9 mouse cellular contexts compared by ENCODE assay signal in the genomic region with DNA sequence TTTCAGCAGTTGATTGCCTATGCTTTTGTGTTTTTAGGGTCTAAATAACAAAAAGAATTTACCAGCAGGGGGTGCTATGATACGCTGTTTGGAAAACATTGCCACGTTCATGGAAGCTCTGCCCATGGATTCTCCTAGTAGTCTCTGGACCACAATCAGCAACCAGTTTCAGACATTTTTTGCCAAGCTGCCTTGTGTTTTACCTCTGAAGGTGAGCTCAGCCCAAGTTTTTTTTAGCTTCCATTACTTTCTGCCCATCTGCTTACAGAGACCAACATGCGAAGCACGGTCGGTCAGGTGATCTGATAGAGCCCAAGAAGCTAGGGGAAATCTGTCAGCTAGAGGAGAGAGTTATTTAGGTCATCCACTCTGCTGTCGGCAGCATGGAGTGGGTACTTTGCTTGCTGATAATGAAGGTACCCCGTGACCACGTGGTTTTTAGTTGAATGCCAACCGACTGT.
A peak's percentile ranks its signal among the peaks of the same experiment; 100 is the strongest.
DNase-seq lines count a peak whose midpoint lies in the region; ATAC-seq and TF ChIP-seq lines count a peak whose summit lies in the region.
"Had no signal": no experiment of that assay in that cellular context is flagged by ENCODE, and none has a peak within 500 bp of the region (broad histone marks: within the 10 kb centered on the region; RNA-seq: fewer than 3 reads in every experiment).

No protein-coding gene starts in this region.

- no peak for TF ChIP-seq CTCF in thymus, adult 2 months (IDR thresholded peaks at IDR 0.05; ENCODE audit: borderline replicate concordance, control insufficient read depth, extremely low read depth, insufficient read depth, low read length, poor library complexity)

- H3K4me2 ChIP-seq in forebrain, embryonic 14.5 days (ENCODE audit: low read length) = no peak overlapping the region
- no peak overlapping the region for H3K4me2 ChIP-seq in forebrain, embryonic 12.5 days

- no peaks in the 10 kb centered on the region for H3K27me3 ChIP-seq in forebrain, embryonic 14.5 days (replicated peaks; ENCODE audit: control insufficient read depth, insufficient read depth, low read length)
- no peaks in the 10 kb centered on the region for H3K27me3 ChIP-seq in forebrain, embryonic 12.5 days
- no peaks in the 10 kb centered on the region for H3K27me3 ChIP-seq in thymus, adult 2 months (ENCODE audit: control insufficient read depth, insufficient read depth, low read length)

- H3K36me3 ChIP-seq in forebrain, embryonic 14.5 days (ENCODE audit: control insufficient read depth, insufficient read depth, low read length) = peaks cover 11% of the 10 kb centered on the region; the same call in 1 of the 2 replicates
- H3K36me3 ChIP-seq in forebrain, embryonic 12.5 days (replicated peaks) = peaks cover 9% of the 10 kb centered on the region
- no peaks in the 10 kb centered on the region for H3K36me3 ChIP-seq in thymus, adult 2 months (ENCODE audit: control insufficient read depth, insufficient read depth, low read length)
- H3K36me3 ChIP-seq: G1E had no signal

- ATAC-seq in forebrain, embryonic 14.5 days = peak; percentile 48; the same call in 1 of the 2 replicates
- ATAC-seq in forebrain, embryonic 12.5 days (ENCODE audit: low FRiP score) = no peak
- peak; percentile 60 to 77 for ATAC-seq in hematopoietic stem cell, adult 5-6 weeks (replicated peaks in 1 of 2; ENCODE audit: insufficient read depth in 1 of 2, low FRiP score in 2 of 2, low TSS enrichment in 1 of 2, low read depth in 1 of 2, poor library complexity in 2 of 2, severe bottlenecking in 2 of 2)

- 65% methylated on average over 9 of the region's 9 CpGs for WGBS in forebrain, embryonic 14.5 days
- WGBS in forebrain, embryonic 12.5 days = 71% methylated on average over 9 of the region's 9 CpGs
- WGBS in thymus, adult 2 months = 9% methylated on average over 9 of the region's 9 CpGs

- no peak for TF ChIP-seq POLR2A in thymus, adult 2 months (IDR thresholded peaks at IDR 0.05; ENCODE audit: control insufficient read depth, extremely low read depth, insufficient read depth, low read length, poor library complexity)

- H3K4me3 ChIP-seq in forebrain, embryonic 14.5 days (ENCODE audit: low read depth, low read length) = no peak overlapping the region
- H3K4me3 ChIP-seq in forebrain, embryonic 12.5 days (replicated peaks) = no peak overlapping the region
- H3K4me3 ChIP-seq in thymus, adult 2 months (ENCODE audit: control insufficient read depth, insufficient read depth, low read length) = no peak overlapping the region

- peaks cover 4% of the 10 kb centered on the region; the same call in 1 of the 2 replicates for H3K9me3 ChIP-seq in forebrain, embryonic 14.5 days (replicated peaks; ENCODE audit: control insufficient read depth, low read length)
- H3K9me3 ChIP-seq in forebrain, embryonic 12.5 days = 0 out of 2 replicates have a peak, but pooled peaks cover 9% of the 10 kb centered on the region

- peak; percentile 94 for DNase-seq in forebrain, embryonic 14.5 days (ENCODE audit: low spot score)
- peak; percentile 4 for DNase-seq in thymus, adult 2 months
- DNase-seq in thymus, postnatal 14 days = no peak
- peak; percentile 95 for DNase-seq in embryo, embryonic 10.5 days (ENCODE audit: low spot score)
- peak; percentile 52 for DNase-seq in lung, postnatal 25 days (ENCODE audit: low spot score)
- DNase-seq in thymus, postnatal 25 days = peak; percentile 2

- H3K4me1 ChIP-seq in forebrain, embryonic 14.5 days (ENCODE audit: control insufficient read depth, insufficient read depth, low read length) = no peaks in the 10 kb centered on the region
- peaks cover 4% of the 10 kb centered on the region; the same call in 1 of the 2 replicates for H3K4me1 ChIP-seq in forebrain, embryonic 12.5 days
- H3K4me1 ChIP-seq in thymus, adult 2 months (replicated peaks; ENCODE audit: control insufficient read depth, insufficient read depth, low read length) = 0 out of 2 replicates have a peak, but pooled peaks cover 3% of the 10 kb centered on the region

- H3K9ac ChIP-seq in forebrain, embryonic 14.5 days (ENCODE audit: low read length) = no peak overlapping the region
- H3K9ac ChIP-seq in forebrain, embryonic 12.5 days = no peak overlapping the region

- no peak overlapping the region for H3K27ac ChIP-seq in forebrain, embryonic 14.5 days (ENCODE audit: low read depth, low read length)
- no peak overlapping the region for H3K27ac ChIP-seq in forebrain, embryonic 12.5 days
- no peak overlapping the region for H3K27ac ChIP-seq in thymus, adult 2 months (ENCODE audit: control insufficient read depth, insufficient read depth, low read length)
